Mouse (Mus musculus) forebrain, embryonic 16.5 days (tissue): Measurements from ENCODE around the gene Gm26558. TPM values are rescaled to one million over a fixed set of nuclear protein-coding genes. Genes with fewer than 3 reads are reported as not detected.

Experiments used
- ATAC-seq: fragments of 200-750 bp; cut with Nextera tagmentation; 2 replicates; pipeline ENCODE4 v1.8.0; 2017; ENCODE audit warnings: mild to moderate bottlenecking, moderate library complexity
- H3K27ac ChIP-seq: fragments of 300-500 bp; sonication (generic); 2 replicates; pipeline ENCODE4 v1.5.1; 2014; ENCODE audit warnings: low read length, control low read depth
- H3K27me3 ChIP-seq: fragments of 300-500 bp; sonication (generic); replicated peaks from 2 replicates; pipeline ENCODE4 v1.6.1; 2014; ENCODE audit warnings: low read length; ENCODE audit not compliant: control insufficient read depth, insufficient read depth
- H3K36me3 ChIP-seq: fragments of 300-500 bp; sonication (generic); 2 replicates; pipeline ENCODE4 v1.6.1; 2014; ENCODE audit not compliant: control insufficient read depth, insufficient read depth
- H3K4me1 ChIP-seq: fragments of 300-500 bp; sonication (generic); replicated peaks from 2 replicates; pipeline ENCODE4 v1.6.1; 2014; ENCODE audit warnings: low read length; ENCODE audit not compliant: control insufficient read depth, insufficient read depth
- H3K4me2 ChIP-seq: fragments of 300-500 bp; sonication (generic); 2 replicates; pipeline ENCODE4 v1.6.1; 2014; ENCODE audit warnings: mild to moderate bottlenecking, low read length, control low read depth
- H3K4me3 ChIP-seq: fragments of 300-500 bp; sonication (generic); replicated peaks from 2 replicates; pipeline ENCODE4 v1.5.1; 2014; ENCODE audit warnings: mild to moderate bottlenecking, low read length, control low read depth
- H3K9ac ChIP-seq: fragments of 300-500 bp; sonication (generic); replicated peaks from 2 replicates; pipeline ENCODE4 v1.6.1; 2014; ENCODE audit warnings: low read depth, low read length, control low read depth
- H3K9me3 ChIP-seq: fragments of 300-500 bp; sonication (generic); 2 replicates; pipeline ENCODE4 v1.6.1; 2016; ENCODE audit warnings: low read length; ENCODE audit not compliant: control insufficient read depth
- WGBS: fragments of 180-500 bp; shearing (Covaris S2); extraction: QIAGEN DNeasy Blood & Tissue Kit; methylation state at CpG from one replicate; pipeline ENCODE4 v1.1.7; 2014; 5-methylcytosine and 5-hydroxymethylcytosine counted together
- polyA plus RNA-seq: library from polyadenylated mRNA; unstranded; fragments of >200 nt; fragmentation: Nextera tagmentation; extraction: Ambion mirVana; gene quantifications from 2 replicates; pipeline ENCODE4 v1.2.1, GENCODE M21; 2015

The Gm26558 gene
- polyA plus RNA-seq, 1 experiment from 2014 or later = 3.8 TPM

DNA sequence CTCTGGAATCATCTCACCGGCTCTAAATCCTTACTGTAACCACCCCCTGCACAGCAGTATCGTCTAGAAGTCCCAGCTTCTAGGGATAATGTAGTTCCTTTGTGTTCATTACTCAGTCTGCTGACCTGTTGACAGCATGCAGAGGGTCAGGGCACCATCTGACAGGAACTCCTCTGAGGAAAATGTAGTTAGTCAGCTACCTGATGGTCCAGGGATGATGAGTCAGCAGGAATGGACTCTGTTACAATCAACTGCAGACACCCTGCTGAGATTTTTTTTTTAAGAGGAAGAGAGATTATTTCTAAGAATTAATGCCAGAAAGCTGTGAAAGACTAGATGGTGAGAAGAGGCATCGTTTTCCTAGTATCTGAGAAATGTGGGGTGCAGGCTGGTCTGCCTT, 45.3 kb downstream of the Gm26558 start:
- no peak for ATAC-seq
- H3K4me2 ChIP-seq = no peak overlapping the region
- H3K4me1 ChIP-seq = no peaks in the 10 kb centered on the region
- 75% methylated on average over 3 of the region's 3 CpGs for WGBS
- H3K36me3 ChIP-seq = no peaks in the 10 kb centered on the region
- no peaks in the 10 kb centered on the region for H3K27me3 ChIP-seq
- H3K4me3 ChIP-seq = no peak overlapping the region
- no peak overlapping the region for H3K9ac ChIP-seq
- no peaks in the 10 kb centered on the region for H3K9me3 ChIP-seq
- no peak overlapping the region for H3K27ac ChIP-seq

DNA sequence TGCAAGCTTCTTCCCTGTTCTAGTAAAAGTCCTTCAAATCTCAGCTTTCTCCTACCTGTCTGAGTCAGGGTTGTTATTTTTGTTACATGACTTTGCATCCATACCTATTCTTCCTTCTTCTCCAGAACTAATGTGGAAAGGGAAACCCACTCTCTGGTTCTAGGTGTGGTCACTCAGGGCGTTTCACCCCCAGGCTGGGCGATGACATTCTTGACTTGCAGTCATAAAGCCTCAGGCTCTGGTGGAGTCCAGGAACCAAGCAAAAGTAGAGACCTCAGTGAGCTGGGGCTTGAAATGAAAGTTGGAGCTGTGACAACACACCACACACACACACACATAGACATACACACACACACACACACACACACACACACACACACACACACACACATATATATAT, 45.8 kb downstream of the Gm26558 start:
- no peak overlapping the region for H3K4me2 ChIP-seq
- no peaks in the 10 kb centered on the region for H3K36me3 ChIP-seq
- no peaks in the 10 kb centered on the region for H3K4me1 ChIP-seq
- H3K4me3 ChIP-seq = no peak overlapping the region
- no peak overlapping the region for H3K9ac ChIP-seq
- 88% methylated on average over 2 of the region's 2 CpGs for WGBS
- no peak overlapping the region for H3K27ac ChIP-seq
- ATAC-seq = no peak
- no peaks in the 10 kb centered on the region for H3K9me3 ChIP-seq
- H3K27me3 ChIP-seq = no peaks in the 10 kb centered on the region

DNA sequence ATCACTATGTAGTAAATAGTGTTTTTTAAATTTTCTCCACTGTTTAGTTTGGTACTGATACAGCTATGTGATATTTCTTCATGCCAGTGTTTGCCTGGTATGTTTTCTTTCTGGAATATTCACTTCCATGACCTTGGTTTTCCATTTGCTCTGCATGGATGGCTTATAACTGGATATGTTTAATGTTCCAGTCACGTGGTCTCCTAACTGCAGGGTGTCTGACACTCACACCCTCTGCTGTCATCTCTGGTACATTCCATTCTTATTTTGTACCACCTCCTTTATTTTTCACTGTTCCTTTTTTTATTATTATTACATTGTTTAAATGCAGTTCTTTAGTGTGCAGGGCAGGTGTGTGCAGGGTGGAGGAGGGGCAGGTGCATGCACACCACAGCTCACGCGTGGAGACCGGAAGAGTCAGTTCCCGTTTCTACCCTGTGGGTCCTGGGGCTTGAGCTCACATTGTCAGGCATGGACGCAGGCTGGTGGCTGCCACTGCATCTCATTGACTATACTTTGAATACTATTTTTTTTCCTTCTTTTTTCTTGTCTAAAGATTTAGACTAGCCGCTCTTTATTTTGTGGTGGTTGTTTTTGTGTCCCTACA, 47.1 kb downstream of the Gm26558 start:
- Histone ChIP-seq H3K4me2 (no peak overlapping the region), H3K27ac (no peak overlapping the region), H3K4me1 (no peaks in the 10 kb centered on the region), H3K9me3 (no peaks in the 10 kb centered on the region), H3K4me3 (no peak overlapping the region), H3K27me3 (no peaks in the 10 kb centered on the region), H3K36me3 (no peaks in the 10 kb centered on the region), H3K9ac (no peak overlapping the region)
- WGBS = 86% methylated on average over 7 of the region's 7 CpGs
- ATAC-seq = no peak

Other genes with a start within 250 kb of the Gm26558 start
- gene Sp5, start 187.2 kb downstream of the Gm26558 start, polyA plus RNA-seq = 1.8 and 2.0 TPM in 2 replicates
- gene Erich2, start 153.3 kb downstream of the Gm26558 start, polyA plus RNA-seq = 1.3 and 2.6 TPM in 2 replicates
- 77.5 and 96.0 TPM in 2 replicates for gene Gad1, start 109.0 kb downstream of the Gm26558 start, polyA plus RNA-seq
- 134 and 136 TPM in 2 replicates for gene Gorasp2, start 532 bp downstream of the Gm26558 start, polyA plus RNA-seq
- gene Tlk1, start 163.6 kb upstream of the Gm26558 start, polyA plus RNA-seq = 19.1 and 20.5 TPM in 2 replicates